7 mouse cellular contexts compared by ENCODE assay signal in the genomic region with DNA sequence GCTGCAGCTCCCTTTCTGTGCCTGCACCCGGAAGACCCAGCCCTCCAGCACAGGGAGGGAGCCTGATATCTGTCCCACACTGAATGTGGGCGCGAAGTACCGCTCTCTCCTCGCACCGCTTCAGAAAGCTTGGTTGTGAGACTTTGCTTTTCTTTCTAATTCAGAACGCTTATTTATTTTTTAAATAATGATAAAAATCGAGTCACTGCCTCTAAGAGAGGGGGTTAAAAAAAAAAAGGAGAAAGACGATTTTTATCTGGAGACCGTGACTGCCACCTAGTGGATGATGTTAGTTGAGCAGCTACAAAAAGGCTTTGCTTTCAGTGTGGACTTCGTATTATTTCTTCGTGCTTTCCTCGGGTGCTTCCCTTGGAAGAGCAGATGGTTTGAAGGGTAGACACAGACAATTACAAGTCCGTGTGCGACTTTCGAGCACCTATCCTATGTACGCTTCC. TPM values are rescaled to one million over a fixed set of nuclear protein-coding genes. Genes with fewer than 3 reads are reported as not detected.
DNase-seq lines count a peak whose midpoint lies in the region; ATAC-seq lines count a peak whose summit lies in the region.

No protein-coding gene starts in this region.

- H3K36me3 ChIP-seq in forebrain, embryonic 14.5 days (ENCODE audit: control insufficient read depth, insufficient read depth, low read length) = no peaks in the 10 kb centered on the region
- H3K36me3 ChIP-seq in hindbrain, embryonic 15.5 days = no peaks in the 10 kb centered on the region

- H3K27ac ChIP-seq in forebrain, embryonic 14.5 days (ENCODE audit: low read depth, low read length) = no peak overlapping the region
- H3K27ac ChIP-seq in hindbrain, embryonic 15.5 days (replicated peaks) = peak overlapping the region; percentile 21

- no peaks in the 10 kb centered on the region for H3K9me3 ChIP-seq in forebrain, embryonic 14.5 days (replicated peaks; ENCODE audit: control insufficient read depth, low read length)
- no peaks in the 10 kb centered on the region for H3K9me3 ChIP-seq in hindbrain, embryonic 15.5 days

- DNase-seq in R1 (ENCODE audit: low read depth, low spot score) = peak; percentile 75
- DNase-seq in cerebellum, adult 11 months = peak; percentile 71
- peak; percentile 94 for DNase-seq in forebrain, embryonic 14.5 days (ENCODE audit: low spot score)
- DNase-seq in layer of hippocampus, postnatal 36 days = peak; percentile 40 to 77
- peak; percentile 81 for DNase-seq in lung, postnatal 36 days
- DNase-seq in right cerebral cortex, postnatal 10 days (ENCODE audit: low spot score in 2 of 2) = peak; percentile 84 to 89

- WGBS in forebrain, embryonic 14.5 days = 3% methylated on average over 17 of the region's 17 CpGs
- WGBS in hindbrain, embryonic 15.5 days = 2% methylated on average over 17 of the region's 17 CpGs

- H3K9ac ChIP-seq in forebrain, embryonic 14.5 days (ENCODE audit: low read length) = peak overlapping the region; percentile 51
- peak overlapping the region; percentile 44 for H3K9ac ChIP-seq in hindbrain, embryonic 15.5 days

- peak overlapping the region; percentile 49 for H3K4me2 ChIP-seq in forebrain, embryonic 14.5 days (ENCODE audit: low read length)
- peak overlapping the region; percentile 63 for H3K4me2 ChIP-seq in hindbrain, embryonic 15.5 days

- H3K27me3 ChIP-seq in forebrain, embryonic 14.5 days (replicated peaks; ENCODE audit: control insufficient read depth, insufficient read depth, low read length) = no peaks in the 10 kb centered on the region
- no peaks in the 10 kb centered on the region for H3K27me3 ChIP-seq in hindbrain, embryonic 15.5 days

- peaks cover 4% of the 10 kb centered on the region; the same call in 1 of the 2 replicates for H3K4me1 ChIP-seq in forebrain, embryonic 14.5 days (ENCODE audit: control insufficient read depth, insufficient read depth, low read length)
- peaks cover 15% of the 10 kb centered on the region for H3K4me1 ChIP-seq in hindbrain, embryonic 15.5 days (replicated peaks)

- ATAC-seq in forebrain, embryonic 14.5 days = peak; percentile 85
- peak; percentile 87 for ATAC-seq in hindbrain, embryonic 15.5 days (ENCODE audit: low FRiP score, low read depth)

- H3K4me3 ChIP-seq in forebrain, embryonic 14.5 days (ENCODE audit: low read depth, low read length) = peak overlapping the region; percentile 32
- H3K4me3 ChIP-seq in hindbrain, embryonic 15.5 days = peak overlapping the region; percentile 44

RNA-seq across cellular contexts. Expression of a gene that starts 16.0 kb away (rescaled TPM):
- polyA plus RNA-seq in forebrain, embryonic 14.5 days (2014; fragmentation: Nextera tagmentation; extraction: Ambion mirVana) = 0.14 and 0.25 TPM in 2 replicates
- 0.16 and 0.36 TPM in 2 replicates for polyA plus RNA-seq in hindbrain, embryonic 15.5 days (2015; fragmentation: Nextera tagmentation; extraction: Ambion mirVana)
- not detected for total RNA-seq in layer of hippocampus, postnatal 36 days (2021)

RNA-seq across cellular contexts. Expression of a gene that starts 50.9 kb away (rescaled TPM):
- 304 and 315 TPM in 2 replicates for polyA plus RNA-seq in forebrain, embryonic 14.5 days (2014; fragmentation: Nextera tagmentation; extraction: Ambion mirVana)
- 496 and 530 TPM in 2 replicates for polyA plus RNA-seq in hindbrain, embryonic 15.5 days (2015; fragmentation: Nextera tagmentation; extraction: Ambion mirVana)
- 100 to 1,000 TPM; 660 to 690 TPM for total RNA-seq in layer of hippocampus, postnatal 36 days (2021)
